Comparison of ENCODE assay signal across 16 mouse cellular contexts in the genomic region with DNA sequence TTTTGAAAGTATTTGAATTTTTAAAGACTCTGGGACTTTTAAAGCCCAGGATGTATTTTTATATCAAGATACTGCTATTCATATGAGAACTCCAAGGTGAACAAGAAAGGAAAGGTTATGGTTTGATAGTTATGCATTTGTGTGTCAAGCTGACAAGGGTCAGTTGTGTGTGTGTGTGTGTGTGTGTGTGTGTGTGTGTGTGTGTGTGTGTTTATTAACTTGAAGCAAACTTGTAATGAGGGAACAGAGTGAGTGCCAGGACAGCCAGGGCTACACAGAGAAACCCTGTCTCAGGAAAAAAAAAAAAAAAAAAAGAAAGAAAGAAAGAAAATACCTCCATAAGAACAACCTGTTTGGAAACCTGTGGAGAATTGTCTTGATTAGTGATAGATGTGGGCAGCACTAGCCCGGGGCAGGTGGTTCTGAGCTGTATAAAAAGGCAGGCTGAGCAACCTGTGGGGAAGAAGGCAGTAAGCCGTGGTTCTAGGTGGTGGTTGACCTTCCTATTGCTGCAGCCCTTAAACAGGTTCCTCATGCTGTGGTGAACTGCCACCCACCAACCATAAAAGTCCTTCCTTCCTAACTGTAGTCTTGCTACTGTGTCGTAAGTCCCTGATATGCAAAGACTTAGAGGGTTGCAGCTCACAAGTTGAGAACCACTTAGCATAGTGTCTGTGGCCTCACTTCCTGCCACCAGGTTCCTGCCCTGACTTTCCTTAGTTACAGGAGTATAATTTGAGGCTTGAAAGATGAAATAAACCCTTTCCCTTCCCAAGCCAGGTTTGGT. TPM values are rescaled to one million over a fixed set of nuclear protein-coding genes. Genes with fewer than 3 reads are reported as not detected.
DNase-seq lines count a peak whose midpoint lies in the region; ATAC-seq lines count a peak whose summit lies in the region.
"Had no signal": no experiment of that assay in that cellular context is flagged by ENCODE, and none has a peak within 500 bp of the region (broad histone marks: within the 10 kb centered on the region; RNA-seq: fewer than 3 reads in every experiment).

No protein-coding gene starts in this region.

- H3K4me3 ChIP-seq in kidney, embryonic 14.5 days (ENCODE audit: low read length) = no peak overlapping the region
- H3K4me3 ChIP-seq: heart, embryonic 15.5 days; midbrain, embryonic 12.5 days; neural tube, embryonic 12.5 days had no signal

- H3K27me3 ChIP-seq in kidney, embryonic 14.5 days (ENCODE audit: control insufficient read depth, insufficient read depth, low read length) = no peaks in the 10 kb centered on the region
- H3K27me3 ChIP-seq: heart, embryonic 15.5 days; midbrain, embryonic 12.5 days; neural tube, embryonic 12.5 days had no signal

- no peak overlapping the region for H3K27ac ChIP-seq in kidney, embryonic 14.5 days (ENCODE audit: low read depth, low read length)
- H3K27ac ChIP-seq: heart, embryonic 15.5 days; midbrain, embryonic 12.5 days; neural tube, embryonic 12.5 days had no signal

- intact Hi-C loops in gastrocnemius, postnatal 36 days (cut with DNase I) = no loop called here

- 80% methylated on average over 3 of the region's 3 CpGs for WGBS in kidney, embryonic 14.5 days

- no peak overlapping the region for H3K9ac ChIP-seq in kidney, embryonic 14.5 days (ENCODE audit: low read depth, low read length)
- H3K9ac ChIP-seq: heart, embryonic 15.5 days; lung, embryonic 14.5 days; midbrain, embryonic 12.5 days; neural tube, embryonic 12.5 days had no signal

- no peaks in the 10 kb centered on the region for H3K4me1 ChIP-seq in kidney, embryonic 14.5 days (ENCODE audit: control insufficient read depth, insufficient read depth, low read length)
- H3K4me1 ChIP-seq: midbrain, embryonic 12.5 days; neural tube, embryonic 12.5 days had no signal

- H3K4me2 ChIP-seq in kidney, embryonic 14.5 days (replicated peaks; ENCODE audit: low read depth, low read length) = no peak overlapping the region
- H3K4me2 ChIP-seq: heart, embryonic 15.5 days; lung, embryonic 14.5 days; midbrain, embryonic 12.5 days; neural tube, embryonic 12.5 days had no signal

- DNase-seq in kidney, adult 8-10 months = peak; percentile 24 to 26
- DNase-seq in CD4-positive helper T cell, adult 2 months (ENCODE audit: low read depth, low spot score) = peak; percentile 24
- peak; percentile 3 for DNase-seq in induced T-regulatory cell, adult 2 months (ENCODE audit: low read depth)
- no peak for DNase-seq in gastrocnemius, postnatal 36 days
- DNase-seq in embryo, embryonic 11 days = no peak
- no peak for DNase-seq in heart, adult 8-10 months (ENCODE audit: low spot score)
- DNase-seq: adrenal gland, adult 2 months; cerebellum, adult 8-10 months; left cerebral cortex, postnatal 4 days; lung, embryonic 14.5 days had no signal

- H3K9me3 ChIP-seq in kidney, embryonic 14.5 days (ENCODE audit: control insufficient read depth, low read length) = no peaks in the 10 kb centered on the region
- H3K9me3 ChIP-seq: heart, embryonic 15.5 days; midbrain, embryonic 12.5 days; neural tube, embryonic 12.5 days had no signal

- no peaks in the 10 kb centered on the region for H3K36me3 ChIP-seq in kidney, embryonic 14.5 days (ENCODE audit: control insufficient read depth, insufficient read depth, low read length)
- H3K36me3 ChIP-seq: heart, embryonic 15.5 days; midbrain, embryonic 12.5 days; neural tube, embryonic 12.5 days had no signal

- no peak for ATAC-seq in kidney, embryonic 14.5 days (ENCODE audit: low FRiP score, low TSS enrichment)
- ATAC-seq in monocyte, adult 5-6 weeks (replicated peaks; ENCODE audit: insufficient number of reproducible peaks, low FRiP score, low TSS enrichment, poor library complexity, severe bottlenecking) = peak; percentile 88
- ATAC-seq: hindbrain, embryonic 16.5 days had no signal

RNA-seq across cellular contexts. Expression of a gene that starts 34.3 kb away (rescaled TPM):
- 28.2 and 31.9 TPM in 2 replicates for polyA plus RNA-seq in kidney, embryonic 14.5 days (2014; fragmentation: Nextera tagmentation; extraction: Ambion mirVana)
- total RNA-seq in monocyte, adult 5-6 weeks (2017) = 17.6 to 47.1 TPM (median 22.0 TPM) in 3 replicates
- 10 to 100 TPM; 30.1 to 33.3 TPM for total RNA-seq in gastrocnemius, postnatal 36 days (2021)
- total RNA-seq in heart, adult 8-10 months (2022) = 100 to 1,000 TPM; 632 to 807 (median 708) TPM

Comparison
In these comparisons a context has a peak if more than half of its experiments do, and no peak if none do; other contexts are left out.
1. DNase-seq: peak in kidney, adult 8-10 months (2 of 2), CD4-positive helper T cell, adult 2 months (single experiment) and induced T-regulatory cell, adult 2 months (single experiment); none in gastrocnemius, postnatal 36 days (0 of 2), embryo, embryonic 11 days (single experiment) and heart, adult 8-10 months (single experiment).
2. RNA of a gene that starts 34.3 kb away (total RNA-seq): 632 to 807 TPM in heart, adult 8-10 months; 30.1 to 33.3 TPM in gastrocnemius, postnatal 36 days and 17.6 to 47.1 TPM in monocyte, adult 5-6 weeks; every median in the first group is over 10 times any median in the second.